ENCODE assay signal across 7 mouse cellular contexts in the genomic region with DNA sequence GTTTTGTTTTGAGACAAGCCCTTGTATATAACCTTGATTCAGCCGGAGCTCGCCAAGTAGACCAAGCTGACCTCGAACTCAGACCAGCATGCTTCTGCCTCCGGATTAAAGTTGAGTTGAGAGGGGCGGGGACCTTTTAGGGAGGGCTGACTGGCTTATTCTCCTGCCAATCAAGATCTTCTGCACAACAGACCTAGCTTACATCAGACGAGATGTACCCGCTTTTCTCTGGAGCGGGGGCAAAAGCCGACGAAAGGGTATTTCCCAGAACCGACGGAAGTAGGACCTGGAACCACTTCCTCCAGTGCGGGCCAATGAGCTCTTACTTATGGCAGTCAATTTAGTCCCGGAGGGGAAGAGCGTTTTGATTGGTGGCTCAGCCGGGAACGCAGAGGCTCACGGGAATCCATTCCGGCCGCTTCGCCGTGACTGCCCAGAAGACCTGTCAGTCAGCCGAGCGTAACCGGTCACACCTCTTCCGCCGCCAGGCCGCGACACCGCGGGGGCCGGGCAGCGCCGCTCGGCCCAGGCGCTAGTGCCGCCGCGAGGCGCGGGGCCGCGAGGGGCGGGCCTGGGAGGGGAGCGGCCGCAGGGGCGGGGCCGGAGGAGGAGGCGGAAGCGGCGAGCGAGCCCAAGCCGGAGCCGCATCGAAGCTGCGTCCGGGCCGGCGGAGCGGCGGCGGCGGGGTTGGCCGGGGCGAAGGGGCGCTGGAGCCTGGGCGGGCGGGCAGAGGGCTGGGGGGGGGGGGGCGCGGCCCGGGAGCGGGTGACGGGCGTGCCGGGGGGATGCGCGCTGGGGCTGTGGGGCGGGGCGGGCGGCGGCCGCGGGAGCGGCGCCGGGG. TPM values are rescaled to one million over a fixed set of nuclear protein-coding genes. Genes with fewer than 3 reads are reported as not detected.
A peak's percentile ranks its signal among the peaks of the same experiment; 100 is the strongest.
DNase-seq lines count a peak whose midpoint lies in the region; ATAC-seq lines count a peak whose summit lies in the region.

Gene Ubp1 (plus strand): TSS at position 401 of the 841 bp plus-strand sequence.

- peak within 1 kb of the TSS; percentile 99 for H3K4me3 ChIP-seq in intestine, embryonic 15.5 days (replicated peaks)
- H3K4me3 ChIP-seq in midbrain, embryonic 10.5 days = peak within 1 kb of the TSS; percentile 98

- H3K36me3 ChIP-seq in intestine, embryonic 15.5 days = no peaks in the 10 kb centered on the region
- no peaks in the 10 kb centered on the region for H3K36me3 ChIP-seq in midbrain, embryonic 10.5 days

- peak within 1 kb of the TSS; percentile 93 for H3K9ac ChIP-seq in intestine, embryonic 15.5 days

- WGBS in intestine, embryonic 15.5 days = under 1% methylated on average over 59 of the region's 86 CpGs
- under 1% methylated on average over 67 of the region's 86 CpGs for WGBS in midbrain, embryonic 10.5 days

- peak; percentile 99 for ATAC-seq in intestine, embryonic 15.5 days

- DNase-seq in adrenal gland, adult 2 months = peak; percentile 97
- DNase-seq in embryo, embryonic 11.5 days (ENCODE audit: low read depth, low spot score) = peak; percentile 92
- DNase-seq in gastrocnemius, postnatal 36 days = peak; percentile 90 to 94
- DNase-seq in left cerebral cortex, postnatal 25 days (ENCODE audit: low spot score in 2 of 2) = peak; percentile 98 to 99
- peak; percentile 97 for DNase-seq in midbrain, embryonic 10.5 days (ENCODE audit: low spot score)
- peak; percentile 86 for DNase-seq in right cerebral cortex, postnatal 4 days

- peaks cover 2% of the 10 kb centered on the region; the same call in 1 of the 2 replicates for H3K4me1 ChIP-seq in intestine, embryonic 15.5 days (replicated peaks)
- peaks cover 32% of the 10 kb centered on the region for H3K4me1 ChIP-seq in midbrain, embryonic 10.5 days

- H3K27me3 ChIP-seq in intestine, embryonic 15.5 days (replicated peaks) = no peaks in the 10 kb centered on the region
- H3K27me3 ChIP-seq in midbrain, embryonic 10.5 days (ENCODE audit: low read depth, poor library complexity, severe bottlenecking) = no peaks in the 10 kb centered on the region

- peak within 1 kb of the TSS; percentile 89 for H3K27ac ChIP-seq in intestine, embryonic 15.5 days
- peak within 1 kb of the TSS; percentile 93 for H3K27ac ChIP-seq in midbrain, embryonic 10.5 days (replicated peaks)

- intact Hi-C loops in gastrocnemius, postnatal 36 days (cut with DNase I) = no loop called here
- intact Hi-C loops in left cerebral cortex, postnatal 25 days (cut with DNase I) = no loop called here

- H3K4me2 ChIP-seq in intestine, embryonic 15.5 days (replicated peaks) = peak within 1 kb of the TSS; percentile 67

- H3K9me3 ChIP-seq in intestine, embryonic 15.5 days = no peaks in the 10 kb centered on the region
- H3K9me3 ChIP-seq in midbrain, embryonic 10.5 days (replicated peaks) = no peaks in the 10 kb centered on the region

RNA-seq across cellular contexts. Expression of gene Ubp1, which starts in this region (rescaled TPM):
- 10 to 100 TPM; 42.0 to 74.1 TPM for total RNA-seq in adrenal gland, adult 2 months (2021)
- polyA plus RNA-seq in adrenal gland, adult 2 months (2012; rRNA removed) = 42.2 and 48.0 TPM in 2 replicates
- 10 to 100 TPM; 17.0 to 17.6 TPM for total RNA-seq in gastrocnemius, postnatal 36 days (2021)
- 29.3 and 29.5 TPM in 2 replicates for polyA plus RNA-seq in intestine, embryonic 15.5 days (2015; fragmentation: Nextera tagmentation; extraction: Ambion mirVana)
- 10 to 100 TPM; 64.5 to 72.5 TPM for total RNA-seq in left cerebral cortex, postnatal 25 days (2021)
- polyA plus RNA-seq in midbrain, embryonic 10.5 days (2016; fragmentation: Nextera tagmentation; extraction: Ambion mirVana) = 35.0 and 36.2 TPM in 2 replicates

Comparison
In these comparisons a context has a peak if more than half of its experiments do, and no peak if none do; other contexts are left out.
1. Peak in every context shown above with its lines: DNase-seq, ATAC-seq, H3K4me3 ChIP-seq and H3K27ac ChIP-seq.